Mouse (Mus musculus) ZHBTc4 (cell line): Measurements from ENCODE around the gene Gm10142.
A peak's percentile ranks its signal among the peaks of the same experiment; 100 is the strongest.
"Not testable (repeated sequence)": the region's sequence is repeated elsewhere in the genome, so short reads cannot be mapped to it uniquely, and the experiment has no call there.

Experiments used
- DNase-seq: peaks from one replicate; pipeline ENCODE4 v3.0.0-alpha.2; 2011; ENCODE audit warnings: low read depth, low spot score

The Gm10142 gene

DNA sequence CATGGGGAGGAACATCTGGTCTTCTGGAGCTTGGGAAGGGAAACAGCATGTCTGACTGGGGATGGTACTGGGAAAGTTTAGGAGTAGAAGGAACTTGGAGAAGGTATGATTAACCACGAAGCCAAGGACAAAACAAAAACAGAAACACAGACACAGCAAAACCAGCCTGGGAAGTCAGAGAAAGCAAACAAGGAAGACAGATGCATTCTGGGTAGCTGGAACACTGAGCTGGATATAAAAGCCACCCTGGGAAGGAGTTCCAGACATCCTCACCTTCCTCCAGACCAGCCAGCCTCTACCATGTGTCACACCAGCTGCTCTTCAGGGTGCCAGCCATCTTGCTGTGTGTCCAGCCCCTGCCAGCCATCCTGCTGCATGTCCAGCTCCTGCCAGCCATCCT lies at the start of gene Gm10142:
Gene Gm10142 (plus strand): TSS at position 301 of the 400 bp plus-strand sequence.
- DNase-seq: no peak

DNA sequence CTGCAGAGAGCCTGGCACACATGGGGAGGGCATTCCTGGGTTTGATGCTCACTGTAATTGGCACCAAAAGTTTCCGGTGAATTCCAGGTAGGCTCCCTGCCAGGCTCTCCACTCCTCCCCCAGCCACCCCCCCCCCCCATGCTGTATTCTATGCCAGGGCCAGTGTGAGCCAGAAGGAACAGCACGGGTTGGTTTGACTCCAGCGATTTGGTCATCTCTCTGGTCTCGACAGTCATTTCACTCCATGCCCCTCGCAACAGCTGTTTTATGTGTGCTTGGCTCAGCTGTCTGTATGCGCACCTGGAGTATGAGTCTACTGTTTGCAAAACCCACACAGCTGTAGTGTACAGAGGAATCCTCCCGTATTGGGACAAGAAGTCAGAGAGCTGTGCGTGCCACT lies 49.3 kb upstream of the Gm10142 start:
- DNase-seq: no peak

DNA sequence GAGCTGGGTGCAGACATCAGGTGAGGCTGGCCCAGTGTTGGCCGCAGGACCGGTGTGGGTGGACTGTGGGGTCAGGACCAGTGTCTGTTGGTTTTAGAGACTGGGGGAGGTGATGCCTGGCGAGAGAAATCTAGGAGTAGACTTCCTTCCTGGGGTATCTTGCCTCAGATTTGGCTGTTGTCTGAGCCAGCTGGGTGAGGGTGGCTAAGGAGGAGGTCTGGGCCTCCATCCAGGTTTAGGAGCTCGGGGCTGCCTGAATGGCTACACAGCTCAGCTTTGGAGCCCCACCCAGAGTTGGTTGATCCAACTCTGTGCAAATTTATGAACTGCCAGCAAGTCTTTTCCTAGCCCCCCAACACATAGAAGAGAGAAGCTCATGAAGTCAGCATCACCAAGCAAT lies 48.2 kb upstream of the Gm10142 start:
- no peak for DNase-seq

DNA sequence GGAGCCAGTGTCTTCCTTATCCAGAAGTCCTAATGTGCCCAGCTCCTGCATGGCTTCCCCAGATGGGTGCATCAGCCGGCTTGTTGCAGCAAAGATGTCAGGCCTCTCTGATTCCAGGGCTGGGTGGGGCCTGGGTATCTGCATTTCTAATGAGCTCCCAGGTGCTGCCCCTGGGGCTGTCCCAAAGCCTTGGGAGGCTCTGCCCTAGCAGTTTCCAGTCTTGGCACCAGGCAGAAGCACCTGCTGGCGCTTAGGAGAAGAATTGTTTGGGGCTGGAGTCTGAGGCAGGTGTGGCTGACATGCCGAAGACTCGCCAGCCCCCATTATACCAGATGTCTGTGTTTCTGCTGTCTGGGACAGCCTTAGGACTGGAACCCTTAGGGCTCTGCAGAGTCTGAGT lies 44.9 kb upstream of the Gm10142 start:
- no peak for DNase-seq

DNA sequence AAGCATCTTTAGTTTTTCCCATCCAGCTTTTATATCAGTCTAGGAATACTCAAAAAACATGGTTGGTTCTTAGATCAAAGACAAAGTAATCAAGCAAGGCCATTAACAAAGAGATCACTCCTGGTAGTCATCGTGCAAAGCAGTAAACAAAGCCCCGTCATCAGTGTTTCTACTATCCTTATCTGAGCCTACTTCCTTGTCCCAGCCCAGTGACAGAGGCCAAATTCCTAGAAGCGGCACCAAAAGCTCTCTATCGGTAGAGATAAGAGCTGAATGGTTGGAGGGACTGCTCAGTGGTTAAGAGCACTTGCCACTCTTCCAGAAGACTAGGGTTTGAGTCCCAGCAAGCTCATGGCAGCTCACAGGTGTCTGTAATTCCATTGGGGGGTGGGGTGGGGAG lies 44.1 kb upstream of the Gm10142 start:
- DNase-seq: no peak

DNA sequence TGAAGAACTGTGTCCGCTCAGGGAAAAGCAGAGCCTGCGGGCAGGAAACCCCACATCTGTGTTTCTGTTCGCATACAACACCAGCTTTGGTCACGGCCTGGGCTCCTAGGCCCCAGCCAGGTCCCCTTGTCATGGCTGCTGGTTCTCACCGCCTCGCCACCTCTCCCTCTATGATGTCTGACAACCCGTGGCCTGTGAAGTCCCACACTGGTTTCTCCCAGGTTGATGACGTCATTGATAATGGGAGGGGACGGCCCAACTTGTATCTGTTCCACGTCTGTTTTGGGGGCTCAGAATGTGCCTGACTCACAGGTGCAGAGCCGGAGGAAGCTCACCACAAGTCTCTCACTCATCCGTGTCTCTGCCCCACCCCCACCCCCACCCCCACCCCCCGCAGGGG lies 41.8 kb upstream of the Gm10142 start:
- no peak for DNase-seq

DNA sequence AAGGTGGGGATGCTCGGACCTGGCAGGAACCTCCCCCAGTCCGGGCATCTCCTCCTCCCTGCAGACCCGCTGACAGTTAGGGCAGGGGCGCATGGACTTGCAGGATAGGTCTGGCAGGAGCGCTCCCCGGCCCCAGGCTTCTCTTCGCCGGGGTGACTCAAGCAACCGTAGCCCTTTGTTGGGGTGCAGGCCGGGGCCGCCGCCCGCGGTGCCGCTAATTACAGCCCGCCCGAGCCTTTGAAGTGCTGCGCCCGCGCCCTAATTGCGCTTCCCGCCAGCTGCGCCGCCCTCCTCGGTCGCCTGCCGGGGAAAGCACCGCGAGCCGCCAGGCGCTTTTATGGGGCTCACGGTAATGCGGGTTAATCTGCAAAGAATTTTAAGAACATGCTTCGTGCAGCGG lies 38.0 kb upstream of the Gm10142 start:
- peak; percentile 30 for DNase-seq

DNA sequence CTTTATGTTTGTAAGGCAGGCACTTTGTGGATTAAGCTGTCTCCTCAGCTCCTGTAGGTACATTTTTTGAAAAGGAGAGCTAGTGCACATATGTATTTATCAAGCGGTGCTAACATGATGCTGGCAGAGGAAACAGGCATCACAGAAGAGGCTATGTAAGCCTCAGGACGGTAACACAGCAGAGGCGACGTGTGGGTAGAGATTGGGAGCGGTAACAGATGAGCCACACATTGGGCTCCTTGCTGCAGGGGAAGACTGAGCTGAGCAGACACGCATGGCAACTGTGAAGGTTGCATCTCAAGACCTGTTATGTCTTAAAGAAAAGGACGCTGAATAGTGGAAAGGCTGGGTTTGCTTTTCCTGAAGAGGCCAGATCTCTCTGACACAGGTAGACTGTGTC lies 32.6 kb upstream of the Gm10142 start:
- no peak for DNase-seq

DNA sequence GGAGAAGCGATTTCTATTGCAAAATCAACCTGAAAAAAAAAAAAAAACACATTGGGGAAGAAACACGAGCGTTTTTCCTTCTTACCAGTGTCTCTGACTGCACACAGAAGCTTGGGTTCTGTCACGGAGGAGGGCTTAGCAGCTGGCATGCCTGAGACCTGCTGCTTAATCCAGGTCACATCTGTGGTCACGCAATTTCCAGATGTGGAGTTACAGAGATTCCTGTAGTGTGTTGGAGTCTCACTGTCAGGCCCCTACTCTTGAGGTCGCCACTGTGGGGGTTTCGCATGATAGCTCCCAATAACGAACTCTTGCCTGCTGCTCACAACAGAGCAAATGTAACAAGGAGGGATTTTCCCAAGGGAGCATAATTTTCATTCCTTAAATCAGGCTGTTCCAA lies 31.4 kb upstream of the Gm10142 start:
- no peak for DNase-seq

DNA sequence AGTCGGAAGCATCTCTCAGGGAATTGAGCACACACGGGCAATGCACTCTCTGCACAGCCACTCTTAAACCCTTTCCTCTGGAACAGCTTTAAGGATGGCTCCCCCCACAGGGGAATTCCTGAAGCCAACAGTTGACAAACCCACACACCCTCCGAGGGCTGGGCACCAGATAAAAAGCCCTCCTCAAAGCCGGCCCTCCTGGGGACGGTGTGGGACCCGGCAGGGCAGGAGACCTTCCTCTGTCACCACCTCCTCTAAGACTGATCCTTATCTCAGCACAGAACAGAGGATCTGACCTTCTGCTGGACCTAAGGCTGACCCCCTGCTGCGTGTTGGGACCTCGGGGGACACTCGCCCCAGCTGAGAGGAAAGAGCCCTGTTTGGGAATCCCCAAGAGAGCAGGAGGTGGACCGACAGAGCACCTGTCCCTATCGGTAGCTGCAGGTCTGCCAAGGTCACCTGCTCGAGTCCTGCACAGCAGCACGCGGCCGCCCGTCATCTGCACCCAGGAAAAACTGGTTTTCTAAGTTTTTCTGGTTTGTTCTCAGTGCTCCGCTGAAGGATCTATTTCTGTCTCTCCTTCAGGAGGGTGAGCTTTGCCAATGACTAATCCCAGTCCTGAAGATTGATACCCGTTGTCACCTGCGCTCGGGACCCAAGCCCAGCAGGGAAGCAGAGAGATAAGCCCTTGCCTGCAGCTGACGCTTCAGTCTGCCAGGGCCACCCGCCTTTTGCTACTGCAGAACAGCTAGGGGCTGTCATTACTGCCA lies 29.5 kb upstream of the Gm10142 start, which contains the start of gene Tspear:
Gene Tspear (plus strand): TSS at position 675 of the 770 bp plus-strand sequence.
- no peak for DNase-seq

DNA sequence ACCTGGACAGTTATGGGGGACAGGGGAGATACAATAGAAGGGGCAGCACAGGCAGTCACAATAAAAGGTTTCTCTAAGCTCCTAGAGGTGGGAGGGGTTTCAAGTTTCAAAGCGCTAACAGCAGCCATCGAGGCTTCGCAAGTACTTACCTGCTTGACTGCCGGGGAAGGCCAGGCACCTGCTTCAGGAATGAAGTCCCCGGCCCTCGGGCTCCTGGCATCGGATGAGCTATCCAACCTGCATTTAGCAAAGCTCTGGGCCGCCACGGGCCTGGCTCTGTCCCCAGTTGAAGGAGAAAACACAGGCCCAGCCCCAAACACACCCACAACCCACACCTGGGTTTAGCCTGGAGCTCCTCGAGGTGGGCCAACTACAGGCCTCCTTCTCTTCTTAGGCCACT lies 28.6 kb upstream of the Gm10142 start:
- no peak for DNase-seq

DNA sequence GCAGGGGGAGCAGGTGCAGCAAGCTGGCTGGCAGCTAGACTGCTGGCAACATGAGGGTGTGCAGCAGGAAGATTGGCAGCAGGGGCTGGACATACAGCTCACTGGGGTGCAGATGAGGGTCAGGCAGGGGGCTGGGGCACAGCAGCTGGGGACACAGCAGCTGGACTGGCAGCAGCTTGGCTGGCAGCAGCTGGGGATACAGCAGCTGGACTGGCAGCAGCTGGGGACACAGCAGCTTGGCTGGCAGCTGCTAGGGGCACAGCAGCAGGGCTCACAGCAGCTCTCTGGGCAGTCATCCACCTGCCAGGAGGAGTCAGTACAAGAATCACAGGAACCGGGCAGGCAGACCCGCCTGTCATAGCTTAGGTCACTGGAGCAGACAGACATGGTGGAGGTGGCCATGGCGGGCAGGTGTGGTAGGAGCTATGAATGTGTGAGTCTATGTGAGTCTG lies 25.2 kb upstream of the Gm10142 start, which contains the start of gene Gm19402:
Gene Gm19402 (minus strand): TSS at position 402 of the 452 bp plus-strand sequence.
- not testable (repeated sequence) for DNase-seq

DNA sequence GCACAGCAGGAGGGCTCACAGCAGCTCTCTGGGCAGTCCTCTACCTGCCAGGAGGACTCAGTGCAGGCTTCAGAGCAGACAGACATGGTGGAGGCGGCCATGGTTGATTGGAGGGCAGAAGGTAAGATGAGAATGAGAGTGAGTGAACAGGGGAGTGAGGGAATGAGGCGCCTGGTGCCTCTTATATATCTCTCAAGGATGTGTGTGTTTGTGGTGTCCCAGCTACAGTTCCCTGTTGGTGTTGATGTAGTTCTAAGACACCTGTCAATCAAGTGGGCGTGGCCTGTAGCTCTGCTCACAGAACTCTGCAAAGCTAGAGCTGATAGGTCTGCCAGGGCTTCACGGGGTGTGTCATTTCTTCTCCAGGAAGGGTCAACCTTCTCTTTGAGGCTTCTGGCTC lies 18.5 kb upstream of the Gm10142 start, which contains the start of gene Gm9508:
Gene Gm9508 (minus strand): TSS at position 101 of the 400 bp plus-strand sequence.
- peak; percentile 37 for DNase-seq

DNA sequence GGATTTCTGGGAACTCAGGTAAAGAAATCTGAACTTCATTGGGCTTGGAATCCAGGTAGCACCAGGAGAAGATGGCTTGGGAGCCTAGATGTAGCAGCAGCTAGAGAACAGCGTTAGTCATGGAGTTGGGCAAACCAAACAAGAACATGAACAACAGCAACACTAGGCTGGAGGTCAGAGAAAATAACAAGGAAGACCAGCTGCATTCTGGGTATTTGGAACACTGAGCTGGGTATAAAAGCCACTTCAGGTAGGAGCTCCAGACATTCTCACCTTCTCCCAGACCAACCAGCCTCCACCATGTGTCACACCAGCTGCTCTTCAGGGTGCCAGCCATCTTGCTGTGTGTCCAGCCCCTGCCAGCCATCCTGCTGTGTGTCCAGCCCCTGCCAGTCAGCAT lies 9.3 kb upstream of the Gm10142 start, which contains the start of gene Gm10272:
Gene Gm10272 (plus strand): TSS at position 301 of the 400 bp plus-strand sequence.
- DNase-seq: no peak

DNA sequence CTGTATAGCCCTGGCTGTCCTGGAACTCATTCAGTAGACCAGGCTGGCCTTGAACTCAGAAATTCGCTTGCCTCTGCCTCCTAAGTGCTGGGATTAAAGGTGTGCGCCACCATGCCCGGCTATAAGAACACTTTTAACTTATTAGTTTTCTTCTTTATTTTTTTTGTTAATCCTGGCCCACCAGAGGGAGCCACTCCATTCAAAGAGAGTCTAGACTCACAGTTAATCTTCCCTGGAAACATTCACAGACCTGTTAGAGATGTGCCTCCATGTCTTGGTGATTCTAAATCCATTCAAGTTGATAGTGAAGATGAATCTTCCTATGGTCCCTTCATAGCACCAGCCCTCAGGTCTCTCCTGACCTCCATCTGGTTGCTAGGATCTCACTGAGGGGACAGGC lies 5.8 kb upstream of the Gm10142 start:
- no peak for DNase-seq

DNA sequence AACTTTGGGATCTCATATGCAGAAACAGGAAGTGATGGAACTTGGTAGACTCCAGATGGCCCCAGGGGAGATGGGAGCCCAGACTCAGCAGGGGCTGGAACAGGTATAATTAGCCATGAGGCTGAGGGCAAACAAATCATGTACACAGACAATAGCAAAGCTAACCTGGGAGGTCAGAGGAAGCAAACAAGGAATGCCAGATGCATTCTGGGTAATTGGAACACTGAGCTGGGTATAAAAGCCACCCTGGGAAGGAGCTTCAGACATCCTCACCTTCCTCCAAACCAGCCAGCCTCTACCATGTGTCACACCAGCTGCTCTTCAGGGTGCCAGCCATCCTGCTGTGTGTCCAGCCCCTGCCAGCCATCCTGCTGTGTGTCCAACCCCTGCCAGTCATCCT lies 4.5 kb upstream of the Gm10142 start, which contains the start of gene Gm10024:
Gene Gm10024 (plus strand): TSS at position 301 of the 400 bp plus-strand sequence.
- DNase-seq: not testable (repeated sequence)

DNA sequence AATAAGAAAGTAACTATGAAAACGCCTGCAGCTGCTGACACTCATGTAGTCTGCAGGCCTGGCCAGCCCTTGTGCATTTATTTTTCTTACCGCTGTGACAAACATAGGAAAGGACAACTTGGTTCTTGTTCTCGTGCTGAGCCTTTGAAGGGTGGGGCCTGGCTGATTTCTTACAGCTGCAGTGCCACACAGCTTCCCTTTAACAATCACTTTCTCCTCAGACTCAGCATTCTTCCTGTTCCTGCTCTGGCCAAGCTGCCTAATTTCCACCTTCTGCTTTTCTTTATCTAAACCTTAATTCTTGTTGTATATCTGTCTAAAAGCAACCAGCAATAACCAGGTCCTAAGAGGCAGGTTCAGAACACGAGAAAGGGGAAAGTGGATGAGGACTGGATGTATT lies 1.9 kb upstream of the Gm10142 start:
- DNase-seq: no peak

DNA sequence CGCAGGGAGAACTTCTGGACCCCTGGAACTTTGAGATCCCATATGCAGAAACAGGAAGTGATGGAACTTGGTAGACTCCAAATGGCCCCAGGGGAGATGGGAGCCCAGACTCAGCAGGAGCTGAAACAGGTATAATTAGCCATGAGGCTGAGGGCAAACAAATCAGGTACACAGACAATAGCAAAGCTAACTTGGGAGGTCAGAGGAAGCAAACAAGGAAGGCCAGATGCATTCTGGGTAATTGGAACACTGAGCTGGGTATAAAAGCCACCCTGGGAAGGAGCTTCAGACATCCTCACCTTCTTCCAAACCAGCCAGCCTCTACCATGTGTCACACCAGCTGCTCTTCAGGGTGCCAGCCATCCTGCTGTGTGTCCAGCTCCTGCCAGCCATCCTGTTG lies 4.7 kb downstream of the Gm10142 start, which contains the start of gene Krtap12-1:
Gene Krtap12-1 (plus strand): TSS at position 301 of the 400 bp plus-strand sequence.
- not testable (repeated sequence) for DNase-seq

DNA sequence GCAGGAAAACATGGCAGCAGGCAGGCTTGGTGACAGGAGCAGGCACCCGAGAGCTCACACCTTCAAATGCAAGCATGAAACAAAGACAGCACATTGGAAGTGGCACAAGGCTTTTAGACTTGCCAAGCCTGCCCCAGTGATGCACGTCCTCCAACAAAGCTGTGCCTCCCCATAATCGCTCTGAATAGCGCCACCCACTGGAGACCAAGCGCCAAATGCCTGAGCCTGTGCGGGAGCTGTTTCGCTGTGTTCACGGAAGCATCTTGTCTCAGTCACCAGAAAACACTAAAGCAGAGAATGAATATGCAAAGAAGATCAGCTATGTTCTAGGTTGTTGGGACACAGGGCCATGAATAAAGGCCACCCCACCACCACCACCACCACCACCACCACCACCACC lies 9.2 kb downstream of the Gm10142 start:
- peak; percentile 66 for DNase-seq

DNA sequence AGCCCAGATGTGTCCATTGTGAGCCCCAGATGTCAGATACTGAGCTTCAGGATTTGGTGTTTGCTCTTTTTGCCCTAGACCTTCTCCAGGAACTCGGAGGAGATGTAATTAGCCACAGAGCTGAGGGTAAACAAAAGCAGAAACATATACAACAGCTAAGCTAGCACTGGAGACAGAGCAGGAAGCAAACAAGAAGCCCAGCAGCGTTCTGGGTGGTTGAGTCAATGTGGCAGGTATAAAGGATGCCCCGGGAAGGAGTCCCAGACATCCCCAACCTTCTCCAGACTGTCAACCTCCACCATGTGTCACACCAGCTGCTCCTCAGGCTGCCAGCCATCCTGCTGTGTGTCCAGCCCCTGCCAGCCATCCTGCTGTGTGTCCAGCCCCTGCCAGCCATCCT lies 10.6 kb downstream of the Gm10142 start, which contains the start of gene Gm10100:
Gene Gm10100 (plus strand): TSS at position 301 of the 400 bp plus-strand sequence.
- DNase-seq: no peak

DNA sequence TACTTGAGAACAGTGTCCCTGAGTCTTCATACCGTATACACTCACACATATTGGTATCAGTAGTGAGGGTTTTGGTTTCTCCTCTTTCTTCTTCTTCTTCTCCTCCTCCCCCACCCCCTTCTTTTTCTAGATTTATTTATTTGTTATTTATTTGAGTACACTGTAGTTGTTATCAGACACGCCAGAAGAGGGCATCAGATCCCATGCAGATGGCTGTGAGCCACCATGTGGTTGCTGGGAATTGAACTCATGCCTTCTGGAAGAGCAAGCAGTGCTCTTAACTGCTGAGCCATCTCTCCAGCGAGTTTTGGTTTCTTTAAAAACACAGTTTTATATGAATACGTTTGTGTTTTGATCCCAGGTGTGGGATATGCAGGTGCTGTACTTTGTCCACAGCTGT lies 12.7 kb downstream of the Gm10142 start:
- peak; percentile 15 for DNase-seq

DNA sequence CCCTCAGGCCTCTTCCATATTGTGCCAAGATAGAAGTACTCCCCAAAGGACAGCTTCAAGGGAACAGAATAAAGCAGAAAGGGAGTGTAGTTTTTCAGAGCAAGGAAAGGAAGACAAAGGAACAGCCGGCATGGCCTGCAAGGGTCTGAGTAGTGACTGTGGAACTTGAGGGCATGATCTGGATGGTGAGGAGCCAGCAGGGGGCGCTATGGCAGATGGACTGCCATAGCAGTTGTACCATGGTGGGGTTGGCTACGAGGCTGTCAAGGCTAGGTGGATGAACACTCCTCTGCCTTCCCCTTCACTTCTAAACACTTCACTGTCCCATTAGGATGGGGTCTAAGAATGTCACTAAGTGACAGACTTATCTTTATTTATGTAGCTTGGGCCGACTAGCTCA lies 13.6 kb downstream of the Gm10142 start:
- DNase-seq: peak; percentile 69

DNA sequence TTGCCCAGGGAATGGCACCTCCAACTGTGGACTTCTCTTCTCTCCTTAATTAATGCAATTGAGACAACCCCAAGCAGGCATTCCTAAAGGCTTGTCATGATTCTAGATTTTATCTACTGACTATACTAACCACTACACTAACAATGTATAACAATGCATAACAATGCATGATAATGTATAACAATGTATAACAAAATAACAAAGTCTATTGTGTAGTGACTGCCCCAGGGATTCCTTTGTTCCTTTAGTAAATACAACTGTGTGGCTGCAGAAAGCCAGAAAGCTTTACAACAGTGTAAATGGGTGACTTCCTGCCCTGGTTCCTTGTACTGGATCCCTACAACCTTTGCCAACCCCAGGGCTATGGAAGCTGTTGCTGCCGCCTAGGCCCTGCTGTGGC lies 20.3 kb downstream of the Gm10142 start:
- peak; percentile 65 for DNase-seq
